Mouse (Mus musculus) liver, adult 2 months (tissue): ENCODE results near the gene Chchd1.
A peak's percentile ranks its signal among the peaks of the same experiment; 100 is the strongest.

Experiments
- CTCF ChIP-seq: fragments of 200-500 bp; IDR thresholded peaks from 2 replicates; pipeline ENCODE4 v1.5.1; 2011; ENCODE audit warnings: low read depth, low read length, control low read depth
- POLR2A ChIP-seq: fragments of 200-500 bp; IDR thresholded peaks from 2 replicates; pipeline ENCODE4 v1.6.1; 2011; ENCODE audit warnings: low read length, control low read depth; ENCODE audit not compliant: insufficient read depth; ENCODE audit errors: extremely low read depth

DNA sequence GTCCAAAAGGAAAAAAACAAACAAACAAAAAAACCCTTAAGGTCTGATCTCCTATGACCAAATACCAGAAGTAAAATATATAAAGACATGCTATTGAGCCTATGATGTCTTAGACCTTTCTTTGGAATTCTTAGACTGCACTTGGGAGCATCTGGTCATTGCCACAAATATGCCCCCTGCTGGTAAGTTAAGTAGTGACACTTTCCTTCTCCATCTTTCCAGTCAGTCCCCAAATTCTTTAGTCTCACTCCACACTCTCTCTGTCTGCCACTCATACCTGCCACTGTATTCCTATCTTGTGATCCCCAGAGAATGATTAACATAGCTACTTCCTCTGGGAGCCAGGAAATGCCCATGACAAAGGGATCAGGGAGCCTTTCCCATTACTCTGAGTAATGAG lies 44.5 kb upstream of the Chchd1 start:
- TF ChIP-seq CTCF: peak; percentile 43; the same call in 1 of the 2 replicates
- TF ChIP-seq POLR2A: no peak
